Mouse (Mus musculus): Measurements from ENCODE around the gene Rrm2. TPM values are rescaled to one million over a fixed set of nuclear protein-coding genes. Genes with fewer than 3 reads are reported as not detected.

Gene Rrm2
- 1.7 TPM for polyA plus RNA-seq (2014; fragmentation: Illumina TruSeq; extraction: RNeasy Lipid Tissue Mini Kit (QIAGEN cat#74804); ENCODE audit: low read depth, low replicate concordance)

DNA sequence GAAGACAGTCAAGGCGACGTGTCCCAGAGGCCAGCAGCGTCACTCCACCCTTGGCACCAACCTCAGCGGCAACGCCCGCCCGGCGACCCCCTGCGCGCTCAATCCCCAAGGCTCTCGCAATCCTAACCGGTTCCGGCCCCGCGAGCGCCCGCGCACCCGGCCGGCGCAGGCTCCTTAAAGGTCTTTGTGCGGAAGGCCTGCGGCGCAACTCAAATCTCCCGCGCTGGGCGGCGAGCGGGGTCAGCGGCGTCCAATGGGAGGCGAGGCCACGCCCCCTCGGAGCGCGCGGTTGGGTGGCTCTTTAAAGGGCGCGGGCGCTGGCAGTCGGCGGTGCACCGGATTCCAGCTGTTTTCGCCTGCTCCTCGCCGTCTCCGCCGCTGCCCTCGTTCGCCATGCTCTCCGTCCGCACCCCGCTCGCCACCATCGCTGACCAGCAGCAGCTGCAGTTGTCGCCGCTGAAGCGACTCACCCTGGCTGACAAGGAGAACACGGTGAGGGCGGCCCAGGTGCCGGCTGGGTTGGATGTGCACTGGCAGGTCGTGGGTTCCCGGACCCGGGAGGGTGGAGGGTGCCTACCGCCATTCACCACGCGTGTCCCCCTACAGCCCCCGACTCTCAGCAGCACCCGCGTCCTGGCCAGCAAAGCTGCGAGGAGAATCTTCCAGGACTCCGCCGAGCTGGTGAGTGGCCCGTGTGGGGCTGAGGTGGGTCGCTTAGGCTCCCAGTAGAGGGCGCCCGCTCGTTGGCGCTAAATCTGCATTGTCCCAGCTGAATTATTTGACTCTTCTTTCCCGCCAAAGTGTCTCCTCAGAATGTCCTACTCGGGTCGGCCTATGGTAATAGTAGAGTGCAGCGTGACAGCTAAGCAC, at the start of gene Rrm2:
Gene Rrm2 (plus strand): TSS at position 288 of the 870 bp plus-strand sequence.

GRCm38 (mm10) chr12:24681286-24682023, 26.6 kb upstream of the Rrm2 start, which contains the start of gene Cys1:
Cys1 (minus strand) TSS chr12:24681813.

Other genes starting within 250 kb of the Rrm2 start
- 11.3 TPM for gene Taf1b, start 209.9 kb upstream of the Rrm2 start, polyA plus RNA-seq (2014; fragmentation: Illumina TruSeq; extraction: RNeasy Lipid Tissue Mini Kit (QIAGEN cat#74804); ENCODE audit: low read depth, low replicate concordance)
- 0.39 TPM for gene Grhl1, start 136.0 kb upstream of the Rrm2 start, polyA plus RNA-seq (2014; fragmentation: Illumina TruSeq; extraction: RNeasy Lipid Tissue Mini Kit (QIAGEN cat#74804); ENCODE audit: low read depth, low replicate concordance)
- 8.2 TPM for gene Klf11, start 57.0 kb upstream of the Rrm2 start, polyA plus RNA-seq (2014; fragmentation: Illumina TruSeq; extraction: RNeasy Lipid Tissue Mini Kit (QIAGEN cat#74804); ENCODE audit: low read depth, low replicate concordance)
- gene Cys1, start 26.4 kb upstream of the Rrm2 start, polyA plus RNA-seq (2014; fragmentation: Illumina TruSeq; extraction: RNeasy Lipid Tissue Mini Kit (QIAGEN cat#74804); ENCODE audit: low read depth, low replicate concordance): 3.7 TPM
- 6.8 TPM for gene Mboat2, start 122.6 kb downstream of the Rrm2 start, polyA plus RNA-seq (2014; fragmentation: Illumina TruSeq; extraction: RNeasy Lipid Tissue Mini Kit (QIAGEN cat#74804); ENCODE audit: low read depth, low replicate concordance)

All from heart, adult 10 weeks (tissue).